Mouse (Mus musculus) lung, adult 2 months (tissue): Measurements from ENCODE around the gene Susd5. TPM values are rescaled to one million over a fixed set of nuclear protein-coding genes. Genes with fewer than 3 reads are reported as not detected.

Source experiments
- DNase-seq: peaks from one replicate; pipeline ENCODE4 v3.0.0; 2022
- H3K4me1 ChIP-seq: fragments of 200-500 bp; 2 replicates; pipeline ENCODE4 v1.6.1; 2011; ENCODE audit warnings: low read length; ENCODE audit not compliant: control insufficient read depth, insufficient read depth
- H3K4me3 ChIP-seq: fragments of 200-500 bp; replicated peaks from 2 replicates; pipeline ENCODE3; 2011; ENCODE audit warnings: low read depth, mild to moderate bottlenecking, control low read depth, low read length; ENCODE audit errors: extremely low read depth
- CTCF ChIP-seq: fragments of 200-500 bp; IDR thresholded peaks from 2 replicates; pipeline ENCODE4 v1.5.1; 2011; ENCODE audit warnings: mild to moderate bottlenecking, low read length, control low read depth; ENCODE audit not compliant: insufficient read depth
- POLR2A ChIP-seq: fragments of 200-500 bp; IDR thresholded peaks from 2 replicates; pipeline ENCODE4 v1.6.1; 2011; ENCODE audit warnings: low read depth, mild to moderate bottlenecking, control low read depth, low read length, borderline replicate concordance; ENCODE audit errors: extremely low read depth
- WGBS: fragments of 180-500 bp; shearing (Covaris S2); methylation state at CpG from one replicate; pipeline ENCODE4 v1.1.7; 2018; 5-methylcytosine and 5-hydroxymethylcytosine counted together
- polyA plus RNA-seq: library from polyadenylated mRNA; depleted of rRNA; stranded (reverse); fragments of >200 nt; gene quantifications from 2 replicates; pipeline ENCODE4 v1.2.3, GENCODE M21; 2012; rRNA removed

Gene Susd5
- polyA plus RNA-seq: 0.37 and 0.79 TPM in 2 replicates

GRCm38 (mm10) chr9:114057090-114057796 lies at the start of gene Susd5:
TSS of gene Susd5 (plus strand) at chr9:114057140.
- Histone ChIP-seq H3K4me3 (no peak within 1 kb of the TSS), H3K4me1 (no peaks in the 10 kb centered on the region)
- TF ChIP-seq POLR2A: no peak
- TF ChIP-seq CTCF: no peak
- 2% methylated on average over 60 of the region's 60 CpGs for WGBS
- no peak for DNase-seq

- no peak for DNase-seq
- Histone ChIP-seq H3K4me1 (no peaks in the 10 kb centered on the region), H3K4me3 (no peak overlapping the region)
- 93% methylated on average over 9 of the region's 9 CpGs for WGBS
- TF ChIP-seq CTCF: no peak
- TF ChIP-seq POLR2A: no peak
Measured at GRCm38 (mm10) chr9:114007850-114008350, 49.0 kb upstream of the Susd5 start.

DNA sequence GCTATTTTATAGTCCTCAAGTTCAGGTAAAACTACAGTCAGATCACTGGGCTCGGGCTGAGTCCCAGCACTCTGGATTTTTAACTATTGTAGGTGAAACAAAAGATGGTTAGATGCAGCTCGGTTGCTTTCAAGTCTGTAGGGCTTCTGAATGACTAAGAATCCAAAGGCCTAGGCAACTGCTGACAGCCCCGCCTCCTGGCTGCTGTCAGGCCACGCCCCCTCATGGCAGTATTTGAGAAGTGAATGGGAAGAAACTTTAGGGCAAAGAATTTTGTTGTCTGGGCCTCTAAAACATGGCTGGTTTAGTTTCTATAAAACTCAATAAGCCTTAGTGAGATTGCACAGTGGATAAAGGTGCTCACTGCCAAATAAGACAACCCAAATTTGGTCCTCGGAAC lies 47.4 kb upstream of the Susd5 start:
- DNase-seq: no peak
- WGBS: 54% methylated on average over 5 of the region's 5 CpGs
- TF ChIP-seq POLR2A: no peak
- no peak for TF ChIP-seq CTCF
- H3K4me3 ChIP-seq: no peak overlapping the region
- no peaks in the 10 kb centered on the region for H3K4me1 ChIP-seq

- TF ChIP-seq POLR2A (no peak), CTCF (no peak)
Measured at GRCm38 (mm10) chr9:114011203-114011602, 45.7 kb upstream of the Susd5 start.

GRCm38 (mm10) chr9:114014034-114014433 lies 42.9 kb upstream of the Susd5 start:
- 81% methylated on average over 1 of the region's 1 CpGs for WGBS
- no peak for TF ChIP-seq POLR2A
- TF ChIP-seq CTCF: no peak

More at GRCm38 (mm10) chr9:114011203-114011602, 45.7 kb upstream of the Susd5 start:
- Histone ChIP-seq H3K4me3 (no peak overlapping the region), H3K4me1 (no peaks in the 10 kb centered on the region)
- DNase-seq: no peak
- 69% methylated on average over 18 of the region's 18 CpGs for WGBS

GRCm38 (mm10) chr9:114015724-114016123 lies 41.2 kb upstream of the Susd5 start:
- no peak for DNase-seq
- TF ChIP-seq POLR2A (no peak), CTCF (0 out of 2 replicates have a peak, but pooled peaks have one; percentile 14)
- WGBS: 87% methylated on average over 4 of the region's 4 CpGs
- Histone ChIP-seq H3K4me3 (no peak overlapping the region), H3K4me1 (no peaks in the 10 kb centered on the region)

More at GRCm38 (mm10) chr9:114014034-114014433, 42.9 kb upstream of the Susd5 start:
- no peak for DNase-seq
- no peaks in the 10 kb centered on the region for H3K4me1 ChIP-seq
- H3K4me3 ChIP-seq: no peak overlapping the region

DNA sequence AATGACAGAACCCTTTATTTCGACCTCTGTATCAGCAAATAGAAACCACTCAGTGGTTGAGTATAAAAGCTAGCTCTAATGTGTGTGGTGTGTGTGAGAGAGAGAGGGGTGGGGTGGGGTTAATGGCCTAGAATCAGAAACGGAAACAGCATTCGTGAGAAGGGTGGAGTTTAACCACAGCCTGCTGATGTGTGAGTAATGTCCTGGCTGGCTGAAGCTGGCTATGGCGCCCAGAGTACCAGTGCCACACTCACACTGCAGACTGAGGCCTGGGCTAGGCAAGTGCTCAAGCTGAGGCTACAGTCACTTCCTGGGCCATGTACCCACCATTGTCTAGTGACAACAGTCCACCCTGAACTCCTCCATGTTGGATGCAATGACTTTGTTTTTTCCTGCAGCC lies 40.5 kb upstream of the Susd5 start:
- no peaks in the 10 kb centered on the region for H3K4me1 ChIP-seq
- no peak for DNase-seq
- TF ChIP-seq POLR2A: no peak
- TF ChIP-seq CTCF: no peak
- no peak overlapping the region for H3K4me3 ChIP-seq
- 51% methylated on average over 4 of the region's 4 CpGs for WGBS

DNA sequence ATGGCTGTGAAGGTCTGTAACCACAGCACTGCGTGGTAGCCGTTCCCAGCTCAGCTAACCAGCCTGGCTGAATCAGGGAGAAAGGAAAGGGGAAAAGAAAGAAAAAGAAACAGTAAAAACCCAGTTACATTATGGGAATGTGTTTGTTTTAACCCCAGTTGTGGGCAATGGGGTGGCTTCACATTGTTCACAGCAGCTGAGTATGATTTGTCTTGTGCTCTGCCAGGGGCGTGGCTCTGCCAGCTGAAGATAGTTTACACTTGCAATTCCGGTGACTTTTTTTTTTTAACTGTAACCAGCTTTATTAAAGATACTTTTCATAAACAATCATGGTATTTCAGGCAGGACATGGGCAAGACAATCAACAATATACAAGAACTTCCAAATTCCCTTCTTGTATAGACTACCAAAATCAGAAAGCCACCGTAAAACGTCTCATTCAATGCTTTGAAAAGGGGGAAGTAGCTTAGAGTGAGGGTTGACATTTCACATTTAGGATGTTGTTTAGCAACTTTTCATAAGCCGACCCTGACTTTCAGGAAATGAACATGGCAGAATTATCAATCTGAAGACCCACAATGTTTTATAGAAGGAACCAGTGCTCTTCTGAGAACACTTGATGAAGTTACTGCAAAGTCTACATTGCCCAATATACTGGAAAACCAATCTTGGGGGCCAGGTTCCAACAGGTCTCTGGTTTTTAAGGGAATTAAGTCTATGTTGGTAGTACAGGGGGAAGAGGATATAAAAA lies 37.8 kb upstream of the Susd5 start:
- TF ChIP-seq POLR2A (no peak), CTCF (no peak)

GRCm38 (mm10) chr9:114022141-114022540 lies 34.8 kb upstream of the Susd5 start:
- H3K4me3 ChIP-seq: no peak overlapping the region
- TF ChIP-seq CTCF (no peak), POLR2A (no peak)
- no peaks in the 10 kb centered on the region for H3K4me1 ChIP-seq
- WGBS: 34% methylated on average over 4 of the region's 4 CpGs
- DNase-seq: no peak

More for the DNA sequence above, 37.8 kb upstream of the Susd5 start:
- no peak for DNase-seq
- WGBS: 57% methylated on average over 7 of the region's 7 CpGs
- Histone ChIP-seq H3K4me1 (no peaks in the 10 kb centered on the region), H3K4me3 (no peak overlapping the region)

- DNase-seq: no peak
- whole genome bisulfite sequencing: 40% methylated on average over 9 of the region's 9 CpGs
- H3K4me1 ChIP-seq: no peaks in the 10 kb centered on the region
- H3K4me3 ChIP-seq: no peak overlapping the region
- no peak for TF ChIP-seq POLR2A
- TF ChIP-seq CTCF: no peak
Measured at GRCm38 (mm10) chr9:114025182-114025581, 31.8 kb upstream of the Susd5 start.
